Mouse (Mus musculus) heart, embryonic 14.5 days (tissue): ENCODE measurements around the gene Npy. TPM values are rescaled to one million over a fixed set of nuclear protein-coding genes. Genes with fewer than 3 reads are reported as not detected.
A peak's percentile ranks its signal among the peaks of the same experiment; 100 is the strongest.

Source experiments
- ATAC-seq: fragments of 200-750 bp; cut with Nextera tagmentation; 2 replicates; pipeline ENCODE4 v1.8.0; 2017; ENCODE audit warnings: low read depth, moderate TSS enrichment; ENCODE audit not compliant: insufficient number of reproducible peaks, insufficient read depth, low FRiP score
- H3K27ac ChIP-seq, 2 experiments: fragments of 200-500 bp in 1 of 2; fragments of 300-500 bp in 1 of 2; sonication (generic) in 1 of 2; replicated peaks in 1 of 2; 2 replicates each; pipeline ENCODE4 v1.5.1; 2012 to 2014; ENCODE audit warnings: low read depth in 2 of 2, low read length in 2 of 2, control low read depth in 1 of 2, mild to moderate bottlenecking in 1 of 2, mixed read lengths in 1 of 2; ENCODE audit not compliant: control insufficient read depth in 1 of 2, insufficient read depth in 1 of 2
- H3K27me3 ChIP-seq: fragments of 300-500 bp; sonication (generic); 2 replicates; pipeline ENCODE4 v1.6.1; 2014; ENCODE audit warnings: mild to moderate bottlenecking, low read length, control low read depth; ENCODE audit not compliant: control insufficient read depth, insufficient read depth
- H3K36me3 ChIP-seq: fragments of 300-500 bp; sonication (generic); 2 replicates; pipeline ENCODE4 v1.6.1; 2014; ENCODE audit warnings: mild to moderate bottlenecking, control low read depth, low read length, mixed read lengths; ENCODE audit not compliant: control insufficient read depth, insufficient read depth
- H3K4me1 ChIP-seq, 2 experiments: fragments of 200-500 bp in 1 of 2; fragments of 300-500 bp in 1 of 2; sonication (generic) in 1 of 2; 2 replicates each; pipeline ENCODE4 v1.6.1; 2012 to 2014; ENCODE audit warnings: low read length in 2 of 2, control low read depth in 1 of 2, mixed read lengths in 1 of 2; ENCODE audit not compliant: control insufficient read depth in 2 of 2, insufficient read depth in 2 of 2
- H3K4me2 ChIP-seq: fragments of 300-500 bp; sonication (generic); 2 replicates; pipeline ENCODE4 v1.6.1; 2014; ENCODE audit warnings: mild to moderate bottlenecking, low read length
- H3K4me3 ChIP-seq, 2 experiments: fragments of 200-500 bp in 1 of 2; fragments of 300-500 bp in 1 of 2; sonication (generic) in 1 of 2; 2 replicates each; pipeline ENCODE4 v1.5.1; 2012 to 2014; ENCODE audit warnings: low read length in 2 of 2, mild to moderate bottlenecking in 2 of 2, control low read depth in 1 of 2, low read depth in 1 of 2, moderate library complexity in 1 of 2; ENCODE audit not compliant: control insufficient read depth in 1 of 2, insufficient read depth in 1 of 2
- H3K9ac ChIP-seq: fragments of 300-500 bp; sonication (generic); 2 replicates; pipeline ENCODE4 v1.6.1; 2014; ENCODE audit warnings: mild to moderate bottlenecking, low read length
- H3K9me3 ChIP-seq: fragments of 300-500 bp; sonication (generic); 2 replicates; pipeline ENCODE4 v1.6.1; 2016; ENCODE audit warnings: low read length, control low read depth; ENCODE audit not compliant: control insufficient read depth
- WGBS: fragments of 180-500 bp; shearing (Covaris S2); extraction: QIAGEN DNeasy Blood & Tissue Kit; methylation state at CpG from one replicate; pipeline ENCODE4 v1.1.7; 2014; 5-methylcytosine and 5-hydroxymethylcytosine counted together
- polyA plus RNA-seq: library from polyadenylated mRNA; unstranded; fragments of >200 nt; fragmentation: Nextera tagmentation; extraction: Ambion mirVana; gene quantifications from 2 replicates; pipeline ENCODE4 v1.2.1, GENCODE M21; 2014

Gene Npy
- polyA plus RNA-seq, 1 experiment from 2014 or later = 2.2 TPM

GRCm38 (mm10) chr6:49782679-49783078, 39.8 kb upstream of the Npy start:
- WGBS = 87% methylated on average over 7 of the region's 7 CpGs
- H3K9me3 ChIP-seq = no peaks in the 10 kb centered on the region
- no peak overlapping the region for H3K4me3 ChIP-seq
- H3K27ac ChIP-seq = no peak overlapping the region
- H3K27me3 ChIP-seq = no peaks in the 10 kb centered on the region
- no peaks in the 10 kb centered on the region for H3K36me3 ChIP-seq
- H3K4me2 ChIP-seq = no peak overlapping the region
- H3K4me1 ChIP-seq = no peaks in the 10 kb centered on the region
- no peak overlapping the region for H3K9ac ChIP-seq
- ATAC-seq = no peak

DNA sequence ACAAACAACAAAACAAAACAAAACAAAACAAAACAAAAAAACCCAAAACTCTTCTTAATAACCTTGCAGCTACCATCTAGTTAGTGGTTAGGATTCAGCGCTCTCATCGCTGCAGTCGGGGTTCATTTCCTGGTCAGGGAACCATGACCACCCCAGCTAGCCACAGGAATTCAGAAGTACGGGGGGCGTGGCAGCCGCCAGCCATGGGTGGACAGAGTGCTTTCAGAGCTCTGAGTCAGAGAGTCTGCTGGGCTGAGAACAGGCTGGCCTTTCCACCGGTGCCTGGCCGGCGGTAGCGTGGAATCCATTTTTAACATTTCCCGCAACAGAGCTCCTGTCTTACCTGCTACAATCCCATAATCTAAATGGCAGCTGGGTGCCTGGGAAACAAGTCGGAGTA, 30.0 kb upstream of the Npy start:
- Histone ChIP-seq H3K27me3 (no peaks in the 10 kb centered on the region), H3K4me2 (no peak overlapping the region), H3K4me3 (no peak overlapping the region), H3K9me3 (no peaks in the 10 kb centered on the region; the same call in 1 of the 2 replicates), H3K27ac (no peak overlapping the region), H3K36me3 (no peaks in the 10 kb centered on the region), H3K4me1 (no peaks in the 10 kb centered on the region), H3K9ac (no peak overlapping the region)
- WGBS = 82% methylated on average over 12 of the region's 12 CpGs
- ATAC-seq = no peak

DNA sequence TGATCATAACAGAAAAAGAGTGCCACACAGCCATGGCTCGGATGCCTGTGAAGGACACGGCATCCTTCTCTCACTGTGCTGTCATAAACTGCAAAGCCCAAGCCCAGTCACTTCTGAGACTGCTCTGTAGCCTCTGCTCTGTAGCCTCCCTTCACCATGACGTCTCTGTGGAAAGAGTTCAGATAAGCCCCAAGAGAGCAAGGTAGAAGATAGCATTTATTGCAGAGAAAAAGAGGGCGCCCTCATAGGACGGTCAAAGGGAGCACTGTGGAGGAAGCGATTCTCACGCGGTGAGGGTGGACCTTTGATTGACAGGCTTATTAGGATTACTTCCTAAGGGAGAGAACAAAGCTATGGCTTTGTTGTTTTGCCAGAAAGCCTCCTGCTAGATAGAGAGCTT, 18.4 kb upstream of the Npy start:
- Histone ChIP-seq H3K9ac (no peak overlapping the region), H3K4me2 (no peak overlapping the region), H3K36me3 (no peaks in the 10 kb centered on the region), H3K9me3 (no peaks in the 10 kb centered on the region), H3K4me1 (peaks cover 0 to 4% of the 10 kb centered on the region in 2 experiments; a peak in 1 of 4 replicates), H3K27me3 (no peaks in the 10 kb centered on the region), H3K4me3 (no peak overlapping the region), H3K27ac (no peak overlapping the region)
- no peak for ATAC-seq
- WGBS = 30% methylated on average over 8 of the region's 8 CpGs

- peak overlapping the region; percentile 54 for H3K9ac ChIP-seq
- ATAC-seq = no peak
- no peak overlapping the region for H3K27ac ChIP-seq
- H3K27me3 ChIP-seq = no peaks in the 10 kb centered on the region
- WGBS = 21% methylated on average over 13 of the region's 13 CpGs
- peaks cover 0 to 4% of the 10 kb centered on the region in 2 experiments; a peak in 1 of 4 replicates for H3K4me1 ChIP-seq
- peak overlapping the region; percentile 64 for H3K4me2 ChIP-seq
- peak overlapping the region; percentile 25 to 31; a peak in 3 of 4 replicates for H3K4me3 ChIP-seq
- H3K9me3 ChIP-seq = no peaks in the 10 kb centered on the region
- no peaks in the 10 kb centered on the region for H3K36me3 ChIP-seq
Measured at GRCm38 (mm10) chr6:49808076-49808475, 14.4 kb upstream of the Npy start.

DNA sequence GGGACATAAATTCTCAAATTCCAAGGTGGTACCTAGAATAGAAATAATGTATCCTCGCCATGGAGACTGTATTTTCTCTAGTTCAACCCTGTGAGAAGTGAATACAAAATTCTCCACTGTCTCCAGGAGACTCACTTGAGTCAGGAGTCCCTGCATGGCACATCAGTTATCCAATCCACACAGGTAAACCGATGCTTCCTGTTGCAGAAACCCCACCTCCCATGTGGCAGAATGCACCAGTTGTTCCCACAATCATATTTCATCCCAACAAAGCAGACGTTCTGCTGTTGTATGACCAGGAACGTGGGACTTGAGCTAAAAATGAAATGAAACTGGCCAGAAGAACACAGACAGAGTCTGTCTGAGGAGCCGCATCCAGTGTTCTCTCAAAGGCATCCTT, 5.3 kb upstream of the Npy start:
- Histone ChIP-seq H3K27ac (no peak overlapping the region), H3K4me3 (no peak overlapping the region), H3K4me2 (no peak overlapping the region), H3K36me3 (no peaks in the 10 kb centered on the region), H3K4me1 (no peaks in the 10 kb centered on the region), H3K9ac (no peak overlapping the region), H3K9me3 (no peaks in the 10 kb centered on the region), H3K27me3 (peaks cover 34% of the 10 kb centered on the region)
- ATAC-seq = no peak
- 74% methylated on average over 5 of the region's 5 CpGs for WGBS

DNA sequence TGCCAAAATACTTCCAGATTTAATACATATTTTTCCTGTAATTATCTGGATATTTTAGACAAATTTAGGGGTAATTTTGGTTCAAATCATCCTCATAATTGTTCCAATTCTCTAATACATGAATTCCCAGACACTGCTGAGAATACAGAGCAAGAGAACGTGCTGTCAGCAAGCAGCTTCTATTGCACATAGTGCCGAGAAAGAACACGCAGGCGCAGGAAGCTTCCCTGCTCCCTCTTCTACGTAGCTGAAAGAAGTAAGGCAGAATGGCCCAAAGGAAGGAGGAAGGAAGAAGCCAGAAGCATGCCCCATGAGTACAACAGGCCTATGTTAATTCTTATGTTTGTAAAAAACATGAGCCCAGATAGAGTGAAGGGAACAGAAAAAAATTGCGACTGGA, 4.9 kb upstream of the Npy start:
- Histone ChIP-seq H3K36me3 (no peaks in the 10 kb centered on the region), H3K4me3 (no peak overlapping the region), H3K27me3 (peaks cover 38% of the 10 kb centered on the region), H3K9ac (no peak overlapping the region), H3K4me1 (no peaks in the 10 kb centered on the region; a peak in 1 of 4 replicates), H3K27ac (no peak overlapping the region), H3K9me3 (no peaks in the 10 kb centered on the region), H3K4me2 (no peak overlapping the region)
- no peak for ATAC-seq
- WGBS = 72% methylated on average over 6 of the region's 6 CpGs

DNA sequence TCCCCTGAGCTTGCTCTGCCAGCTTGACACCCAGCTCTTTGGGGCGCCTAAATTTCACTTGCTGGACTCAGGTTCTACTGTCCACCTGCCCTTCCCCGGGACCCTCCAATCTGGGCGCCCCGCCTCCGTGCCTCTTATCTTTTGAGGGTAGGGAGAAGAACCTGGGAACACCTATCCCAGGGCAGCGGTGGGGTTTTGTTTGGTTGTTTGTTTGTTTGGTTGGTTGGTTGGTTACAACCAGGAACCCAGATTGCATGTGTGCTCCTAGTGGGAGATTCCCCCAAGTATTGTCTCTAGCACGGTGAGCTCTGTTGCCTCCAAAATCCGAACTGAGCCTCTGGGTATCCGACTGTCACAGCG, 341 bp downstream of the Npy start:
- H3K36me3 ChIP-seq = no peaks in the 10 kb centered on the region
- no peak for ATAC-seq
- peaks cover 58% of the 10 kb centered on the region for H3K27me3 ChIP-seq
- H3K4me3 ChIP-seq = peak overlapping the region; percentile 42 to 55
- peak overlapping the region; percentile 97 for H3K4me2 ChIP-seq
- no peaks in the 10 kb centered on the region; a peak in 1 of 4 replicates for H3K4me1 ChIP-seq
- 2% methylated on average over 10 of the region's 10 CpGs for WGBS
- H3K27ac ChIP-seq = no peak overlapping the region
- H3K9me3 ChIP-seq = no peaks in the 10 kb centered on the region
- peak overlapping the region; percentile 56; the same call in 1 of the 2 replicates for H3K9ac ChIP-seq

DNA sequence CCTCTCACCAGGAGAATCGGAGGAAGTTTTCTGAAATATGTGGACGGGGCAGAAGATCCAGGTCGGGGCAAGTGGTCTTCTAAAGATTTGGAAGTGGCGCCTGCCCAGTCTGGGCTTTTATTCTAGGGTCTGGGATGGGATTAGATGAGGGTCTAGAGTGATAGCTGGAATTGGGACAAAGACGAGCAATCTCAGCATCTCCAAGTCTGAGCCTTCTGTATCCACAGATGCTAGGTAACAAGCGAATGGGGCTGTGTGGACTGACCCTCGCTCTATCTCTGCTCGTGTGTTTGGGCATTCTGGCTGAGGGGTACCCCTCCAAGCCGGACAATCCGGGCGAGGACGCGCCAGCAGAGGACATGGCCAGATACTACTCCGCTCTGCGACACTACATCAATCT, 861 bp downstream of the Npy start:
- Histone ChIP-seq H3K4me1 (no peaks in the 10 kb centered on the region; a peak in 1 of 4 replicates), H3K9ac (no peak overlapping the region), H3K4me3 (peak overlapping the region in 1 of 2 experiments; percentile 55; a peak in 1 of 4 replicates), H3K27ac (no peak overlapping the region), H3K36me3 (no peaks in the 10 kb centered on the region), H3K27me3 (peaks cover 58% of the 10 kb centered on the region), H3K9me3 (no peaks in the 10 kb centered on the region), H3K4me2 (peak overlapping the region; percentile 97; the same call in 1 of the 2 replicates)
- no peak for ATAC-seq
- 8% methylated on average over 15 of the region's 15 CpGs for WGBS
